Mouse (Mus musculus): ENCODE results near the gene Rom1. TPM values are rescaled to one million over a fixed set of nuclear protein-coding genes. Genes with fewer than 3 reads are reported as not detected.

The Rom1 gene
- polyA plus RNA-seq, 1 experiment: 24.2 TPM

- no peak for DNase-seq
- H3K27ac ChIP-seq (ENCODE audit: insufficient read depth, low read length): no peak overlapping the region
Measured at GRCm38 (mm10) chr19:8952241-8952640, 23.1 kb upstream of the Rom1 start.

DNA sequence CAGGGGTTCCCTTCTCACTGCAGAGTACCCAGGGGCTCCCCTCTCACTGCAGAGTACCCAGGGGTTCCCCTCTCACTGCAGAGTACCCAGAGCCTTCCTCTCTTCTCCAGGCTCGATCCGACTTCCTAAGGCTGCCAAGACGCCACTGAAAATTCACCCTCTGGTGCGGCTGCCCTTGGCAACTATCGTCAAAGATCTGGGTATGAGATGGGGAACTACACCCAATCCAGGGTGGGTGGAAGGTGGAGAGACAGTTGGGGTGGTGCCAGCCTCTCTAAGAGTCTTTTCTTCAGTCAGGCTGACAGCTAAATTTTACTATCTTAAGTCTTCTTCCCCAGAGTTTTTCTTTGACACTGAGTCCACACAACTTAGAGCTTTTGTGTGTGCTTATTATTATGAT lies 21.0 kb upstream of the Rom1 start:
- no peak for TF ChIP-seq POLR2A (IDR thresholded peaks at IDR 0.05; ENCODE audit: borderline replicate concordance, insufficient read depth, low read length)
- no peak for TF ChIP-seq CTCF (IDR thresholded peaks at IDR 0.05; ENCODE audit: borderline replicate concordance, insufficient read depth, low read depth, low read length)
- no peaks in the 10 kb centered on the region for H3K27me3 ChIP-seq (ENCODE audit: control insufficient read depth, insufficient read depth, low read length)
- DNase-seq: no peak
- peaks cover 4% of the 10 kb centered on the region; the same call in 1 of the 2 replicates for H3K4me1 ChIP-seq (ENCODE audit: control insufficient read depth, insufficient read depth, low read length)
- H3K27ac ChIP-seq (ENCODE audit: insufficient read depth, low read length): no peak overlapping the region
- WGBS: 62% methylated on average over 5 of the region's 5 CpGs
- H3K4me3 ChIP-seq (replicated peaks; ENCODE audit: insufficient read depth, low read depth, low read length): no peak overlapping the region

More at GRCm38 (mm10) chr19:8952241-8952640, 23.1 kb upstream of the Rom1 start:
- TF ChIP-seq CTCF (IDR thresholded peaks at IDR 0.05; ENCODE audit: borderline replicate concordance, insufficient read depth, low read depth, low read length) (no peak), POLR2A (IDR thresholded peaks at IDR 0.05; ENCODE audit: borderline replicate concordance, insufficient read depth, low read length) (no peak)
- H3K27me3 ChIP-seq (ENCODE audit: control insufficient read depth, insufficient read depth, low read length): no peaks in the 10 kb centered on the region
- peaks cover 4% of the 10 kb centered on the region; the same call in 1 of the 2 replicates for H3K4me1 ChIP-seq (ENCODE audit: control insufficient read depth, insufficient read depth, low read length)
- H3K4me3 ChIP-seq (replicated peaks; ENCODE audit: insufficient read depth, low read depth, low read length): no peak overlapping the region
- WGBS: 65% methylated on average over 9 of the region's 9 CpGs

DNA sequence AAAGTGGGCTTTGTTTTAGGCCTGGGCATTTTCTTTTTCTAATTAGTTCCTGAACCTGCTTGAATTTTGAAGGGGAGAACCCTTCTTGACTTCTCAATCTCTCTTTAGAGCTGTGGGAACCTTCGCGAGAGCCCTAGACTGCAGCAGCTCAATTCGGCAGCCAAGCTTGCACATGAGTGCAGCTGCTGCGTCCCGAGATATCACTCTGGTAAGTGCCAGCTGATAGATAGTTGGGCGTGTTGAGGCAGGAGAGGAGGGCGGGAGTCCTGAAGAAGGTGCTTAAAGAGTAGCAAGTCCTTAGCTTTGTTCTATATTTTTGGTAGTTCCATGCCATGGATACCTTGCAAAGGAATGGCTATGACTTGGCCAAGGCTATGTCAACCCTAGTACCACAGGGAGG lies 17.8 kb upstream of the Rom1 start:
- H3K4me1 ChIP-seq (ENCODE audit: control insufficient read depth, insufficient read depth, low read length): peaks cover 6% of the 10 kb centered on the region
- H3K4me3 ChIP-seq (replicated peaks; ENCODE audit: insufficient read depth, low read depth, low read length): no peak overlapping the region
- no peak for DNase-seq
- WGBS: 90% methylated on average over 7 of the region's 7 CpGs
- H3K27me3 ChIP-seq (ENCODE audit: control insufficient read depth, insufficient read depth, low read length): no peaks in the 10 kb centered on the region
- no peak overlapping the region for H3K27ac ChIP-seq (ENCODE audit: insufficient read depth, low read length)
- no peak for TF ChIP-seq POLR2A (IDR thresholded peaks at IDR 0.05; ENCODE audit: borderline replicate concordance, insufficient read depth, low read length)
- TF ChIP-seq CTCF (IDR thresholded peaks at IDR 0.05; ENCODE audit: borderline replicate concordance, insufficient read depth, low read depth, low read length): no peak

DNA sequence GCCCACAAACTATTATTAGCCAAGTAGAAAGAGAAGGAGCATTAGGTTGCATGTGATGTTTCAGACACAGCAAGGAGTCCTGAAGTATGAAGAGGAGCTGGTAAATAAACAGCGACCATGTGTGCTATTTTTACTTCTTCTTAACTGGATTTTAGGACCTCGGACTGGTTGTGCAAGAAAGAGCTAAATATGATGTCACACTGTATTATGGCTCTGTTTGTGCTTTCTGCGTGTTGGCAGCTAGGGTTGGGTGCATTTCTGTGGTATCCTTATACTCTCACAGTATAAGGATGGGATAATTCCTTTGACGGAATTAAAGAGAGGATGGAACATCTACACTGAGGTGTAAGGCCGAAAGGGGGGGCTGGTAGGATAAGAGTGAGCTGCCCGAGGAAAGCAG lies 16.1 kb upstream of the Rom1 start:
- Histone ChIP-seq H3K4me3 (replicated peaks; ENCODE audit: insufficient read depth, low read depth, low read length) (no peak overlapping the region), H3K27me3 (ENCODE audit: control insufficient read depth, insufficient read depth, low read length) (no peaks in the 10 kb centered on the region), H3K27ac (ENCODE audit: insufficient read depth, low read length) (no peak overlapping the region), H3K4me1 (ENCODE audit: control insufficient read depth, insufficient read depth, low read length) (peaks cover 10% of the 10 kb centered on the region)
- WGBS: 63% methylated on average over 6 of the region's 6 CpGs
- TF ChIP-seq POLR2A (IDR thresholded peaks at IDR 0.05; ENCODE audit: borderline replicate concordance, insufficient read depth, low read length) (no peak), CTCF (IDR thresholded peaks at IDR 0.05; ENCODE audit: borderline replicate concordance, insufficient read depth, low read depth, low read length) (no peak)
- no peak for DNase-seq

- Histone ChIP-seq H3K4me1 (ENCODE audit: control insufficient read depth, insufficient read depth, low read length) (peaks cover 10% of the 10 kb centered on the region), H3K27me3 (ENCODE audit: control insufficient read depth, insufficient read depth, low read length) (no peaks in the 10 kb centered on the region), H3K27ac (ENCODE audit: insufficient read depth, low read length) (no peak overlapping the region), H3K4me3 (replicated peaks; ENCODE audit: insufficient read depth, low read depth, low read length) (no peak overlapping the region)
- WGBS: 15% methylated on average over 5 of the region's 5 CpGs
- DNase-seq: peak in 1 of 2 experiments; percentile 31
- TF ChIP-seq CTCF (IDR thresholded peaks at IDR 0.05; ENCODE audit: borderline replicate concordance, insufficient read depth, low read depth, low read length) (no peak), POLR2A (IDR thresholded peaks at IDR 0.05; ENCODE audit: borderline replicate concordance, insufficient read depth, low read length) (no peak)
Measured at GRCm38 (mm10) chr19:8944750-8945149, 15.6 kb upstream of the Rom1 start.

DNA sequence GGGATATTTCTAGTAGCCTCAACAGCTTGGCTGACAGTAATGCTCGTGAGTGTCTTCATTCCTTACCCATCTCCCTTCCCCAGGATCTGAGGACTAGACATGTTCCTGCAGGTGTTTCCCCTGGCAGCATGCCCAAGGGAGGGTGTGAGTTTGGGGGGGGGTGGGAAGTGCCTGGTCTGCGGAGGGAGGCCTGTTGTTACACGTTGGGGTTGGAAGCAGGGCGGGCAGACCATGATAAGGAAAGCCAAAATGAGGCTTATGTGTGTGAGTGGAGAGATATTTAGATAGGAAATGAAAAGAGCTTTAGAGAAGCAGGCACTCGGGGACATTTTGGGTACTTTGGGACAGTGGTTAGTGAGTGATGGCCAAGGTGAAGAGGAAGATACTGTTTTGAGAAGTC lies 14.9 kb upstream of the Rom1 start:
- DNase-seq: no peak
- TF ChIP-seq CTCF (IDR thresholded peaks at IDR 0.05; ENCODE audit: borderline replicate concordance, insufficient read depth, low read depth, low read length): no peak
- TF ChIP-seq POLR2A (IDR thresholded peaks at IDR 0.05; ENCODE audit: borderline replicate concordance, insufficient read depth, low read length): no peak
- Histone ChIP-seq H3K27ac (ENCODE audit: insufficient read depth, low read length) (no peak overlapping the region), H3K4me1 (ENCODE audit: control insufficient read depth, insufficient read depth, low read length) (peaks cover 10% of the 10 kb centered on the region), H3K4me3 (replicated peaks; ENCODE audit: insufficient read depth, low read depth, low read length) (no peak overlapping the region), H3K27me3 (ENCODE audit: control insufficient read depth, insufficient read depth, low read length) (no peaks in the 10 kb centered on the region)
- WGBS: 30% methylated on average over 5 of the region's 5 CpGs

DNA sequence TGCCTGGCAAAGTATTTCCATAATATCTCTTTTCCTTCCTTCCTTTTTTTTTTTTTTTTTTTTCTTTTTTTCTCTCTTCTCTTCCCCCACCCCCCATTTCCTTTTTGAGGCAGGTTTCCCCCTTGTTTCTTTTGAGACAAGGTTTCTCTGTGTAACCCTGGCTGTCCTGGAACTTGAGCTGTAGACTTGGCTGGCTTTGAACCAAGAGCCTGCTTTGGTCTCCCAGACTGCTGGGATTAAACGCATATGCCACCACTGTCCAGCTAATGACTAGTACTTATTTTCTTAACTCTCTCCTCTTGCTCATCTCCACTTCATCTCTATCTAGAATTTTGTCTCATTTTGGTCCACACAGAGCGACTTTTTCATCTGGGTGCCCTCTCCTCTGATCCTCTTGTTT lies 13.9 kb upstream of the Rom1 start:
- no peak overlapping the region for H3K27ac ChIP-seq (ENCODE audit: insufficient read depth, low read length)
- no peak for DNase-seq
- TF ChIP-seq CTCF (IDR thresholded peaks at IDR 0.05; ENCODE audit: borderline replicate concordance, insufficient read depth, low read depth, low read length) (no peak), POLR2A (IDR thresholded peaks at IDR 0.05; ENCODE audit: borderline replicate concordance, insufficient read depth, low read length) (no peak)
- peak overlapping the region; percentile 68 for H3K4me3 ChIP-seq (replicated peaks; ENCODE audit: insufficient read depth, low read depth, low read length)
- no peaks in the 10 kb centered on the region for H3K27me3 ChIP-seq (ENCODE audit: control insufficient read depth, insufficient read depth, low read length)
- WGBS: 34% methylated on average over 2 of the region's 2 CpGs
- H3K4me1 ChIP-seq (ENCODE audit: control insufficient read depth, insufficient read depth, low read length): peaks cover 10% of the 10 kb centered on the region

GRCm38 (mm10) chr19:8942276-8942964 lies 13.3 kb upstream of the Rom1 start:
- peak overlapping the region; percentile 68 for H3K4me3 ChIP-seq (replicated peaks; ENCODE audit: insufficient read depth, low read depth, low read length)
- peak overlapping the region; percentile 40 for H3K27ac ChIP-seq (ENCODE audit: insufficient read depth, low read length)
- WGBS: under 1% methylated on average over 46 of the region's 46 CpGs
- peaks cover 10% of the 10 kb centered on the region for H3K4me1 ChIP-seq (ENCODE audit: control insufficient read depth, insufficient read depth, low read length)
- no peak for TF ChIP-seq POLR2A (IDR thresholded peaks at IDR 0.05; ENCODE audit: borderline replicate concordance, insufficient read depth, low read length)
- TF ChIP-seq CTCF (IDR thresholded peaks at IDR 0.05; ENCODE audit: borderline replicate concordance, insufficient read depth, low read depth, low read length): no peak
- peak in 1 of 2 experiments; percentile 63 for DNase-seq
- no peaks in the 10 kb centered on the region for H3K27me3 ChIP-seq (ENCODE audit: control insufficient read depth, insufficient read depth, low read length)

Data from cerebellum, adult 2 months (tissue).